Mouse (Mus musculus) right cerebral cortex, postnatal 25 days (tissue): ENCODE data around the gene P3h1.

Experiments
- DNase-seq: peaks from one replicate; pipeline ENCODE4 v3.0.0; 2022

The P3h1 gene

GRCm38 (mm10) chr4:119239181-119239682, 6.5 kb downstream of the P3h1 start:
- DNase-seq, result peak; percentile 39

GRCm38 (mm10) chr4:119241664-119242063, 8.9 kb downstream of the P3h1 start:
- DNase-seq, result peak; percentile 52

GRCm38 (mm10) chr4:119242571-119242970, 9.9 kb downstream of the P3h1 start:
- no peak for DNase-seq

- DNase-seq, result peak; percentile 71
Measured at GRCm38 (mm10) chr4:119244468-119245240, 11.9 kb downstream of the P3h1 start.

- peak; percentile 43 for DNase-seq
Measured at GRCm38 (mm10) chr4:119245556-119245955, 12.8 kb downstream of the P3h1 start.

- no peak for DNase-seq
Measured at GRCm38 (mm10) chr4:119245961-119246360, 13.2 kb downstream of the P3h1 start.

- DNase-seq, result no peak
Measured at GRCm38 (mm10) chr4:119246688-119247225, 14.0 kb downstream of the P3h1 start.

- peak; percentile 68 for DNase-seq
Measured at GRCm38 (mm10) chr4:119247462-119248235, 14.9 kb downstream of the P3h1 start.

GRCm38 (mm10) chr4:119248407-119248965, 15.8 kb downstream of the P3h1 start:
- DNase-seq, result no peak

GRCm38 (mm10) chr4:119252025-119252808, 19.5 kb downstream of the P3h1 start:
- DNase-seq, result no peak

- peak; percentile 33 for DNase-seq
Measured at GRCm38 (mm10) chr4:119254012-119254618, 21.4 kb downstream of the P3h1 start.

- no peak for DNase-seq
Measured at GRCm38 (mm10) chr4:119255351-119255750, 22.6 kb downstream of the P3h1 start, which contains the start of gene Cldn19. Gene Cldn19 (plus strand): TSS chr4:119255414.

- no peak for DNase-seq
Measured at GRCm38 (mm10) chr4:119257083-119257482, 24.4 kb downstream of the P3h1 start.

- no peak for DNase-seq
Measured at GRCm38 (mm10) chr4:119259344-119260254, 26.9 kb downstream of the P3h1 start.

- DNase-seq, result no peak
Measured at GRCm38 (mm10) chr4:119261087-119261713, 28.5 kb downstream of the P3h1 start.

GRCm38 (mm10) chr4:119262483-119262882, 29.8 kb downstream of the P3h1 start:
- DNase-seq, result no peak

GRCm38 (mm10) chr4:119263459-119263858, 30.7 kb downstream of the P3h1 start:
- no peak for DNase-seq

- DNase-seq, result no peak
Measured at GRCm38 (mm10) chr4:119266606-119267005, 33.9 kb downstream of the P3h1 start.

- no peak for DNase-seq
Measured at GRCm38 (mm10) chr4:119274627-119275026, 41.9 kb downstream of the P3h1 start.

GRCm38 (mm10) chr4:119275226-119275625, 42.5 kb downstream of the P3h1 start:
- DNase-seq, result no peak
